Mouse (Mus musculus) lung, postnatal 0 days (tissue): Measurements from ENCODE around the gene Lmbrd2. TPM values are rescaled to one million over a fixed set of nuclear protein-coding genes. Genes with fewer than 3 reads are reported as not detected.

Experiments
- ATAC-seq: fragments of 200-750 bp; cut with Nextera tagmentation; 2 replicates; pipeline ENCODE4 v1.8.0; 2017; ENCODE audit warnings: moderate library complexity
- DNase-seq: peaks from one replicate; pipeline ENCODE4 v3.0.0-alpha.2; 2016; ENCODE audit warnings: low spot score
- H3K27ac ChIP-seq: fragments of 300-500 bp; sonication (generic); 2 replicates; pipeline ENCODE4 v1.5.1; 2014; ENCODE audit warnings: antibody characterized with exemption, mild to moderate bottlenecking, low read length, mixed read lengths
- H3K27me3 ChIP-seq: fragments of 300-500 bp; sonication (generic); replicated peaks from 2 replicates; pipeline ENCODE4 v1.6.1; 2014; ENCODE audit warnings: low read length, mixed read lengths; ENCODE audit not compliant: insufficient read depth
- H3K36me3 ChIP-seq: fragments of 300-500 bp; sonication (generic); 2 replicates; pipeline ENCODE4 v1.6.1; 2014; ENCODE audit warnings: low read length, mixed read lengths; ENCODE audit not compliant: insufficient read depth
- H3K4me1 ChIP-seq: fragments of 300-500 bp; sonication (generic); 2 replicates; pipeline ENCODE4 v1.6.1; 2014; ENCODE audit warnings: antibody characterized with exemption, low read depth, low read length, mixed read lengths; ENCODE audit not compliant: insufficient read depth
- H3K4me2 ChIP-seq: fragments of 300-500 bp; sonication (generic); replicated peaks from 2 replicates; pipeline ENCODE4 v1.6.1; 2014; ENCODE audit warnings: low read depth, mild to moderate bottlenecking, low read length, moderate library complexity, mixed read lengths
- H3K4me3 ChIP-seq: fragments of 300-500 bp; sonication (generic); 2 replicates; pipeline ENCODE4 v1.5.1; 2014; ENCODE audit warnings: low read depth, low read length
- H3K9ac ChIP-seq: fragments of 300-500 bp; sonication (generic); replicated peaks from 2 replicates; pipeline ENCODE4 v1.6.1; 2014; ENCODE audit warnings: low read depth, mild to moderate bottlenecking
- H3K9me3 ChIP-seq: fragments of 300-500 bp; sonication (generic); 2 replicates; pipeline ENCODE4 v1.6.1; 2016; ENCODE audit warnings: low read length, mixed read lengths
- CTCF ChIP-seq: IDR thresholded peaks from 2 replicates; pipeline ENCODE4 v1.5.1; 2016; ENCODE audit warnings: antibody characterized with exemption, mild to moderate bottlenecking
- EP300 ChIP-seq: IDR thresholded peaks from 2 replicates; pipeline ENCODE4 v1.6.1; 2016; ENCODE audit warnings: antibody characterized with exemption, mild to moderate bottlenecking, control low read depth
- WGBS: fragments of 180-500 bp; shearing (Covaris S2); extraction: QIAGEN DNeasy Blood & Tissue Kit; methylation state at CpG from one replicate; pipeline ENCODE4 v1.1.7; 2014; 5-methylcytosine and 5-hydroxymethylcytosine counted together
- polyA plus RNA-seq: library from polyadenylated mRNA; unstranded; fragments of >200 nt; fragmentation: Nextera tagmentation; extraction: Ambion mirVana; gene quantifications from 2 replicates; pipeline ENCODE4 v1.2.1, GENCODE M21; 2015

Gene Lmbrd2
- polyA plus RNA-seq, 1 experiment from 2014 or later = 2.1 TPM

- no peak for ATAC-seq
- H3K27me3 ChIP-seq = no peaks in the 10 kb centered on the region
- no peak overlapping the region for H3K4me3 ChIP-seq
- no peak overlapping the region for H3K9ac ChIP-seq
- no peak overlapping the region for H3K4me2 ChIP-seq
- H3K36me3 ChIP-seq = no peaks in the 10 kb centered on the region
- no peak for DNase-seq
- WGBS = 76% methylated on average over 4 of the region's 4 CpGs
- no peak overlapping the region for H3K27ac ChIP-seq
- H3K9me3 ChIP-seq = no peaks in the 10 kb centered on the region
- H3K4me1 ChIP-seq = no peaks in the 10 kb centered on the region
- no peak for TF ChIP-seq CTCF
- no peak for TF ChIP-seq EP300
Observed at GRCm38 (mm10) chr15:9131499-9131888, 8.9 kb upstream of the Lmbrd2 start.

DNA sequence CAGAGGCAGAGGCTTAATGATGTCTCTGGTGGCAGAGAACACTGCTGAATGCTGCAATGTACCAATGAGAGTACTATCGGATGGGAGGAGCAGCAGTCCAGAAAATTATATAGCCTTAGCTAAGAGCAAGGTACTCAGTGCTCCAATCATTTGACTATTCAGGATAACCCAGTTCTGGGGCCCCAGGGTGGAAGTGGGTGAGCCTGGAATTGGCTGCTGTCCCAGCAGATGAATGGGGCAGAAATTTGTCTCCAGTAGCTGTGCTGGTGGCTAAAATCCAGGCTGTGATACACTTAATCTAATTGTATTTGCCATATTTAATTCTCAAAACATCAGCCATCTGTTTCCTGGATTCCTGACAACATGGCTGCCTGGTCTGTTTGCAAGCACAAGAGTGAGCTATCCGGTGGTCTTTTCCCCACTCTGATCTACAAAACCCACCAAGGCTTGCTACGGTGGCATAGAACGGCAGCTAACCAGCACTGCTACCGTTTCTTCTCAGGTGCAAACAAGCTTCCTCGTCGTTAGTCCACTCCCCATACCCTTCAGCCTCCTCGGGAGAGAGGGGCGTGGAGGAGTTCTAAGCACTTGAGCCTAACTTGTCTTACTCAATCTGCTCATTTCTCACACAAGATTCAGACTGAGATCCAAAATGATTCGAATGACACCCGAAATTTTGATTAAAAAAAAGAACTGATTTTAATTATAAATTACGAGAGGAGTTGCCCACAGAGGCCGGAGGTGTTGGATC is 7.5 kb upstream of the Lmbrd2 start:
- Histone ChIP-seq H3K4me2 (no peak overlapping the region; the same call in 1 of the 2 replicates), H3K4me3 (no peak overlapping the region), H3K4me1 (no peaks in the 10 kb centered on the region), H3K9ac (no peak overlapping the region), H3K36me3 (no peaks in the 10 kb centered on the region), H3K27ac (peak overlapping the region; percentile 62), H3K9me3 (no peaks in the 10 kb centered on the region), H3K27me3 (no peaks in the 10 kb centered on the region)
- WGBS = 60% methylated on average over 13 of the region's 13 CpGs
- TF ChIP-seq CTCF = no peak
- no peak for TF ChIP-seq EP300
- ATAC-seq (peak; percentile 55), DNase-seq (peak; percentile 60)

DNA sequence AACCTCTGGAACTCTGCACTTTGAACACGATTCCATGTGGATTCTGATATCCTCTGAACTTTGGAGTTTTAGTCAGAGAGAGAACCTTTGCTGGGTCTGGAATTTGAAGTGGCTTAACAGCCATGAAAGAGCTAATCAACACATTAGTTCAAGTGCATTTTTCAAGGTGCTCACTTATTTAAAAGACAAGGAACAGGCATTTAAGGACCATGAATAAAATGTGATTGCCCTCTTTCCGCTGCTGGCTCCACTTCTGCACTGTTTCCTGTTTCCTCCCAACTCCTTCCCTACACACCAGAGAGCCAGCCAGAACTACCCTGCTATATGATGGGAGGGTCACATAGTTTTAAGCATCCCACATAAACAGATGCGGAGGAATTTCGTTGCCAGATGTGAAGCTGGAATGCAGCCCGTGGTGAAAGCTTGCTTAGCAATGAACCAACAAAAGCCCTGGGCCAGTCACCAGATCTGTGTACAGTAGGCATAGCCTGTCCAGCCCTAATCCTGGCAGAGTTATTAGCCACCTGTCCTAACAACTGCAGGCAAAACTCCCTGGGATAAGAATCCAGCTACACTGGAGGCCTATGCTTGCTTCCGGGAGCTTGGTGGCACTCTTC is 5.4 kb upstream of the Lmbrd2 start:
- peak; percentile 52; the same call in 1 of the 2 replicates for TF ChIP-seq EP300
- no peak for TF ChIP-seq CTCF
- peak overlapping the region; percentile 70 for H3K27ac ChIP-seq
- peak; percentile 84 for ATAC-seq

GRCm38 (mm10) chr15:9139447-9139846 is 903 bp upstream of the Lmbrd2 start:
- TF ChIP-seq CTCF (no peak), EP300 (no peak)
- WGBS = 16% methylated on average over 10 of the region's 10 CpGs
- no peaks in the 10 kb centered on the region for H3K36me3 ChIP-seq
- no peak for ATAC-seq
- H3K4me1 ChIP-seq = peaks cover 10% of the 10 kb centered on the region; the same call in 1 of the 2 replicates
- H3K4me2 ChIP-seq = peak overlapping the region; percentile 61
- H3K27me3 ChIP-seq = no peaks in the 10 kb centered on the region
- H3K27ac ChIP-seq = no peak overlapping the region
- DNase-seq = no peak
- no peaks in the 10 kb centered on the region for H3K9me3 ChIP-seq
- H3K9ac ChIP-seq = no peak overlapping the region
- peak overlapping the region; percentile 95; the same call in 1 of the 2 replicates for H3K4me3 ChIP-seq

More for the DNA sequence above, 5.4 kb upstream of the Lmbrd2 start:
- H3K9me3 ChIP-seq = no peaks in the 10 kb centered on the region
- DNase-seq = peak; percentile 78
- H3K27me3 ChIP-seq = no peaks in the 10 kb centered on the region
- no peak overlapping the region for H3K4me3 ChIP-seq
- no peak overlapping the region; the same call in 1 of the 2 replicates for H3K9ac ChIP-seq
- no peaks in the 10 kb centered on the region for H3K36me3 ChIP-seq
- H3K4me2 ChIP-seq = no peak overlapping the region
- peaks cover 6% of the 10 kb centered on the region; the same call in 1 of the 2 replicates for H3K4me1 ChIP-seq
- WGBS = 16% methylated on average over 6 of the region's 6 CpGs

DNA sequence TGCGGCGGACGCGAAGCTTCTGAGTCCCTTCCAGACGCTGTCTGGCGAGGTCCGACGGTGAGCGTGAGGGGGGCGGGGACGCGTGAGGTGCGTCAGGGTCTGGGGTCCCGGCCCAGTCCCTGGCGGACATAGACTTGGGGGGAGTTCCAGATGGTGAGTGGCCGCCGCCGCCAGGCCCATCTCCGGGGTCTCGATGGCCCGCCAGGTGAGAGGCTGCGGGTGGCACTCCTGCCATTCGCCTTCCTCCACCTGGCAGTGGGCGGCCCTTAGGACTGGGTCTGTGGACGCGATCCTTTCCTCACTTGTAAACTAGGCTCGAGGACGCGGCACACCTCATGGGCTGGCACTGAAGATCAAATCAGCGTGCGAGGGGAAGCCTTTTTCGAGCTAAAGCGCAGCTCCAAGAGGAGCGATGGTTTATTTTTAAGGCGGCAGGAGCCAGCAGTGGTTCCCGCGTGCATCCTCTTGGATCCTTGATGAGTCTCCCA is 378 bp downstream of the Lmbrd2 start:
- ATAC-seq (peak; percentile 78), DNase-seq (peak; percentile 62)
- H3K9me3 ChIP-seq = no peaks in the 10 kb centered on the region
- no peaks in the 10 kb centered on the region for H3K36me3 ChIP-seq
- TF ChIP-seq EP300 = no peak
- TF ChIP-seq CTCF = no peak
- H3K4me2 ChIP-seq = peak overlapping the region; percentile 88
- H3K4me3 ChIP-seq = peak overlapping the region; percentile 95
- H3K4me1 ChIP-seq = peaks cover 10% of the 10 kb centered on the region; the same call in 1 of the 2 replicates
- H3K27ac ChIP-seq = peak overlapping the region; percentile 73
- H3K9ac ChIP-seq = peak overlapping the region; percentile 82
- H3K27me3 ChIP-seq = no peaks in the 10 kb centered on the region
- 1% methylated on average over 25 of the region's 37 CpGs for WGBS

DNA sequence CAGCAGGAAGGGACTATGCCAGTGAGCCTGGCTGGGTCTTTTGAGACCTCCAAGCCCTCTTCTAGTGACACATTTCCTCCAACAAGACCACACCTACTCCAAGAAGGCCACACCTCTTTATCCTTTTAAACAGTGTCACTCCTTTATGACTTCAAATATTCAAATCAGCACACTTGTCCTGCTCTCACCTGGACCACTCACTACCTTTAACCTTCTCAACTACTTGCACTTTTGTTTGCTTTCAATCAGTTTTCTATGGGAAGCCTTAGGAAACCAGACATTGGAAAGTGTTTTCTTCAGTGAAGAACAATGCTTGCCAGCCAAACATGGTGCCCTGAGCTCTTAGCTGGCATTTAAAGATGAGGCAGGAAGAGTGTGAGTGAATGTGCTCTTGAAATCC is 15.0 kb downstream of the Lmbrd2 start, which contains the start of gene Skp2:
Skp2 (minus strand) TSS at position 101 of the 400 bp plus-strand sequence.
- Histone ChIP-seq H3K9ac (no peak within 1 kb of the TSS), H3K9me3 (no peaks in the 10 kb centered on the region), H3K4me2 (no peak within 1 kb of the TSS), H3K27ac (no peak within 1 kb of the TSS), H3K36me3 (peaks cover 3% of the 10 kb centered on the region; the same call in 1 of the 2 replicates), H3K27me3 (no peaks in the 10 kb centered on the region), H3K4me1 (no peaks in the 10 kb centered on the region), H3K4me3 (no peak within 1 kb of the TSS)
- TF ChIP-seq CTCF = no peak
- no peak for TF ChIP-seq EP300
- no peak for ATAC-seq
- no peak for DNase-seq
